Mouse (Mus musculus): ENCODE data around the gene Plvap. TPM values are rescaled to one million over a fixed set of nuclear protein-coding genes. Genes with fewer than 3 reads are reported as not detected.

The Plvap gene
- total and polyA plus RNA-seq, 2 experiments from 2014 or later, result 4.0 to 6.9 TPM

DNA sequence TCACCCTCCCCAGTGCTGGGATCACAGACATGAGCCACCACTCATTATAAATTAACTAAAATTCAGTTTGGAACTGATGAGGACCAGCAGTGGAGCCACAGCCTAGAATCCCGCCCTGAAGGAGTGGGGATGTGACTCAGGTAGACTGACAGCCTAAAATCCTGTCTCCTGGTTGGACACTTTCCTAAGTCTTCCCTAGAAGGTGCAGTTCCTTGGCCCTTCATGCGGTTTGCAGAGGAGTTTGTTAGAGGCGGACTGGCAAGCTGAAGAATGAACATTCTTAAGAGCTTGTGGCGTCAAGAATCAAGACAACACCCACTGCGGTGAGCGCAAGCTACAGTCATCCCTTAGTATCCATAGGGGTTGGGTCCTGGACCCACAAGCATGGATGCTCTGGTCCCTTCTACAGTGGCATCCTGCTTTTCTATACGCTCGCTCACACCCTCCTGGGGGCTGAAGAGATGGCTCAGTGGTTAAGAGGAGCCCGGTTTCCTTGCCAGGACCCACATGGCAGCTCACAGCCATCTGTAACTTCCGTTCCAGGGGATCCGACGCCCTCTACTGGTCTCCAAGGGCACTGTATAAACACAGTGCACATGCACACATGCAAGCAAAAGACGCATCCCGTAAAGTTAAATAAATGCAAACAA lies 34.2 kb downstream of the Plvap start:
- peak; percentile 55 for ATAC-seq

GRCm38 (mm10) chr8:71476099-71476940 lies 35.2 kb downstream of the Plvap start:
- Histone ChIP-seq H3K9me3 (ENCODE audit: low read length) (no peaks in the 10 kb centered on the region), H3K36me3 (ENCODE audit: insufficient read depth) (peaks cover 66% of the 10 kb centered on the region), H3K4me2 (ENCODE audit: low read depth) (peak overlapping the region; percentile 88), H3K4me1 (ENCODE audit: insufficient read depth) (peaks cover 5% of the 10 kb centered on the region), H3K9ac (peak overlapping the region; percentile 68), H3K27ac (ENCODE audit: low read depth, low read length) (peak overlapping the region; percentile 91), H3K27me3 (ENCODE audit: insufficient read depth, low read length) (no peaks in the 10 kb centered on the region), H3K4me3 (ENCODE audit: low read depth, low read length) (peak overlapping the region; percentile 55)
- under 1% methylated on average over 91 of the region's 121 CpGs for WGBS
- peak; percentile 28; the same call in 1 of the 2 replicates for TF ChIP-seq CTCF (IDR thresholded peaks at IDR 0.05; ENCODE audit: low read depth)
- DNase-seq (peak; percentile 88), ATAC-seq (peak; percentile 82)

More for the DNA sequence above, 34.2 kb downstream of the Plvap start:
- 36% methylated on average over 14 of the region's 14 CpGs for WGBS
- peak; percentile 70 for DNase-seq
- H3K4me1 ChIP-seq (ENCODE audit: insufficient read depth), result peaks cover 5% of the 10 kb centered on the region
- no peaks in the 10 kb centered on the region for H3K9me3 ChIP-seq (ENCODE audit: low read length)
- no peaks in the 10 kb centered on the region for H3K27me3 ChIP-seq (ENCODE audit: insufficient read depth, low read length)
- peak overlapping the region; percentile 91 for H3K27ac ChIP-seq (ENCODE audit: low read depth, low read length)
- peak; percentile 68 for TF ChIP-seq CTCF (IDR thresholded peaks at IDR 0.05; ENCODE audit: low read depth)
- H3K9ac ChIP-seq, result peak overlapping the region; percentile 68; the same call in 1 of the 2 replicates
- H3K4me3 ChIP-seq (ENCODE audit: low read depth, low read length), result peak overlapping the region; percentile 55
- H3K36me3 ChIP-seq (ENCODE audit: insufficient read depth), result peaks cover 66% of the 10 kb centered on the region
- peak overlapping the region; percentile 88 for H3K4me2 ChIP-seq (ENCODE audit: low read depth)

- peak overlapping the region; percentile 55 for H3K4me3 ChIP-seq (ENCODE audit: low read depth, low read length)
- peak overlapping the region; percentile 88 for H3K4me2 ChIP-seq (ENCODE audit: low read depth)
- no peak for TF ChIP-seq CTCF (IDR thresholded peaks at IDR 0.05; ENCODE audit: low read depth)
- H3K9ac ChIP-seq, result peak overlapping the region; percentile 68
- no peaks in the 10 kb centered on the region for H3K9me3 ChIP-seq (ENCODE audit: low read length)
- WGBS, result 31% methylated on average over 4 of the region's 4 CpGs
- peak; percentile 36 for DNase-seq
- no peak for ATAC-seq
- no peaks in the 10 kb centered on the region for H3K27me3 ChIP-seq (ENCODE audit: insufficient read depth, low read length)
- H3K36me3 ChIP-seq (ENCODE audit: insufficient read depth), result peaks cover 64% of the 10 kb centered on the region
- H3K27ac ChIP-seq (ENCODE audit: low read depth, low read length), result peak overlapping the region; percentile 91
- H3K4me1 ChIP-seq (ENCODE audit: insufficient read depth), result peaks cover 5% of the 10 kb centered on the region
These were observed 35.9 kb downstream of the Plvap start for GRCm38 (mm10) chr8:71475702-71476075.

GRCm38 (mm10) chr8:71474785-71475701 lies 36.5 kb downstream of the Plvap start:
- no peaks in the 10 kb centered on the region for H3K9me3 ChIP-seq (ENCODE audit: low read length)
- TF ChIP-seq CTCF (IDR thresholded peaks at IDR 0.05; ENCODE audit: low read depth), result no peak
- ATAC-seq (no peak), DNase-seq (no peak)
- 0 out of 2 replicates have a peak overlapping the region, but pooled peaks have one; percentile 3 for H3K27ac ChIP-seq (ENCODE audit: low read depth, low read length)
- H3K4me3 ChIP-seq (ENCODE audit: low read depth, low read length), result no peak overlapping the region
- 85% methylated on average over 25 of the region's 25 CpGs for WGBS
- H3K4me2 ChIP-seq (ENCODE audit: low read depth), result peak overlapping the region; percentile 88; the same call in 1 of the 2 replicates
- H3K27me3 ChIP-seq (ENCODE audit: insufficient read depth, low read length), result no peaks in the 10 kb centered on the region
- peaks cover 57% of the 10 kb centered on the region for H3K36me3 ChIP-seq (ENCODE audit: insufficient read depth)
- H3K9ac ChIP-seq, result no peak overlapping the region
- H3K4me1 ChIP-seq (ENCODE audit: insufficient read depth), result peaks cover 9% of the 10 kb centered on the region

- ATAC-seq (no peak), DNase-seq (no peak)
- Histone ChIP-seq H3K36me3 (ENCODE audit: insufficient read depth) (peaks cover 50% of the 10 kb centered on the region), H3K9ac (no peak overlapping the region), H3K9me3 (ENCODE audit: low read length) (no peaks in the 10 kb centered on the region), H3K4me1 (ENCODE audit: insufficient read depth) (peaks cover 14% of the 10 kb centered on the region), H3K4me2 (ENCODE audit: low read depth) (no peak overlapping the region), H3K4me3 (ENCODE audit: low read depth, low read length) (no peak overlapping the region), H3K27me3 (ENCODE audit: insufficient read depth, low read length) (no peaks in the 10 kb centered on the region), H3K27ac (ENCODE audit: low read depth, low read length) (no peak overlapping the region)
- no peak for TF ChIP-seq CTCF (IDR thresholded peaks at IDR 0.05; ENCODE audit: low read depth)
- 94% methylated on average over 18 of the region's 18 CpGs for WGBS
These were observed 37.2 kb downstream of the Plvap start for GRCm38 (mm10) chr8:71474344-71474743.

DNA sequence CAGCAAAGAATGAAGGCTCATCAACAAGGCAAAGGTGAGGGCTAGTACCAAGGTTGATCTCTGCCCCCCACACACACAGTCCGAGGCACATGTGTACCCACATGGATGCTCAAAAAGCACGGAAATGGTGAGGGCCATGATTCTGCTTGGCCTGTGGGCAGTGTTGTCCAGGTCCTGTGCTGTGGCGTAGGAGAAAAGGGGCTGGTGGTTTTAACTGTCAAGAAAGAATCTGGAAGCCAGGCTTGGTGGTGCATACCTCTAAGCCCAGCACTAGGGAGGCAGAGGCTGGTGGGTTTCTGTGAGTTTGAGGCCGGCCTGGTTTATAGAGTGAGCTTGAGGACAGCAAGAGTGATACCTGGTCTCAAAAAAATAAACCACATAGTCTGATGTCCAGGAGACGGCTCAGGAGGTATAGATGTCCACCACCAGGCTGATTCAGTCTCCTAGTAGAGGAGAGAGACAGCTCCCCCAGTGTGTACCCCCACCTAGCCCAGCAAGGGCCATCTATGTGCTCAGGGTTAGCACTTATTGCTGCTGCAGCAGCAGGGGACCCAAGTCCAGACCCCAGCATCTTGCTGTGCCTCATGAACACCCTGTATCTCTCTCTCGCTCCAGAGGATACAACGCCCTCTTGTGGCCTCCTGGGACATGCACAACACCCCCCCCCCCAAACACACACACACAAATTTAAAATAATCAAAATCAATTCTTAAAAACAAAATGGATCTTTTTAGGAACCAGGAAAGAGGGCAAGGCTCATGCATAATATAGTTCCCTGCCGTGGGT lies 38.8 kb downstream of the Plvap start:
- DNase-seq (no peak), ATAC-seq (no peak)
- Histone ChIP-seq H3K9ac (no peak overlapping the region), H3K4me3 (ENCODE audit: low read depth, low read length) (no peak overlapping the region), H3K27me3 (ENCODE audit: insufficient read depth, low read length) (no peaks in the 10 kb centered on the region), H3K4me1 (ENCODE audit: insufficient read depth) (peaks cover 14% of the 10 kb centered on the region), H3K36me3 (ENCODE audit: insufficient read depth) (peaks cover 39% of the 10 kb centered on the region), H3K9me3 (ENCODE audit: low read length) (no peaks in the 10 kb centered on the region), H3K4me2 (ENCODE audit: low read depth) (no peak overlapping the region), H3K27ac (ENCODE audit: low read depth, low read length) (no peak overlapping the region)
- TF ChIP-seq CTCF (IDR thresholded peaks at IDR 0.05; ENCODE audit: low read depth), result peak; percentile 56
- WGBS, result 92% methylated on average over 8 of the region's 8 CpGs

Data from forebrain, postnatal 0 days (tissue).